Mouse (Mus musculus) midbrain, embryonic 14.5 days (tissue): ENCODE results near the gene Tle3. TPM values are rescaled to one million over a fixed set of nuclear protein-coding genes. Genes with fewer than 3 reads are reported as not detected.

ENCODE experiments used
- ATAC-seq: fragments of 200-750 bp; cut with Nextera tagmentation; 2 replicates; pipeline ENCODE4 v1.8.0; 2017; ENCODE audit warnings: moderate number of reproducible peaks, moderate library complexity; ENCODE audit not compliant: low FRiP score, low TSS enrichment
- DNase-seq: peaks from one replicate; pipeline ENCODE4 v3.0.0-alpha.2; 2015
- H3K27ac ChIP-seq: fragments of 300-500 bp; sonication (generic); replicated peaks from 2 replicates; pipeline ENCODE4 v1.5.1; 2014; ENCODE audit warnings: mild to moderate bottlenecking, low read depth, low read length, moderate library complexity
- H3K27me3 ChIP-seq: fragments of 300-500 bp; sonication (generic); 2 replicates; pipeline ENCODE4 v1.6.1; 2014; ENCODE audit warnings: low read length, control low read depth, mixed read lengths; ENCODE audit not compliant: control insufficient read depth, insufficient read depth
- H3K36me3 ChIP-seq: fragments of 300-500 bp; sonication (generic); 2 replicates; pipeline ENCODE4 v1.6.1; 2014; ENCODE audit warnings: low read length, control low read depth; ENCODE audit not compliant: control insufficient read depth, insufficient read depth
- H3K4me1 ChIP-seq: fragments of 300-500 bp; sonication (generic); 2 replicates; pipeline ENCODE4 v1.6.1; 2014; ENCODE audit warnings: mild to moderate bottlenecking, antibody characterized with exemption, low read length, control low read depth; ENCODE audit not compliant: control insufficient read depth, insufficient read depth
- H3K4me2 ChIP-seq: fragments of 300-500 bp; sonication (generic); 2 replicates; pipeline ENCODE4 v1.6.1; 2014; ENCODE audit warnings: mild to moderate bottlenecking, low read length, moderate library complexity
- H3K4me3 ChIP-seq: fragments of 300-500 bp; sonication (generic); replicated peaks from 2 replicates; pipeline ENCODE4 v1.5.1; 2014; ENCODE audit warnings: low read depth, low read length
- H3K9ac ChIP-seq: fragments of 300-500 bp; sonication (generic); replicated peaks from 2 replicates; pipeline ENCODE4 v1.6.1; 2014; ENCODE audit warnings: mild to moderate bottlenecking, low read length, moderate library complexity
- H3K9me3 ChIP-seq: fragments of 300-500 bp; sonication (generic); 2 replicates; pipeline ENCODE4 v1.6.1; 2016; ENCODE audit warnings: low read length, control low read depth, mixed read lengths; ENCODE audit not compliant: control insufficient read depth
- WGBS: fragments of 180-500 bp; shearing (Covaris S2); extraction: QIAGEN DNeasy Blood & Tissue Kit; methylation state at CpG from one replicate; pipeline ENCODE4 v1.1.7; 2014; 5-methylcytosine and 5-hydroxymethylcytosine counted together
- polyA plus RNA-seq: library from polyadenylated mRNA; unstranded; fragments of >200 nt; fragmentation: Nextera tagmentation; extraction: Ambion mirVana; gene quantifications from 2 replicates; pipeline ENCODE4 v1.2.1, GENCODE M21; 2014

Tle3 gene
- polyA plus RNA-seq, 1 experiment from 2014 or later, result 43.8 TPM

DNA sequence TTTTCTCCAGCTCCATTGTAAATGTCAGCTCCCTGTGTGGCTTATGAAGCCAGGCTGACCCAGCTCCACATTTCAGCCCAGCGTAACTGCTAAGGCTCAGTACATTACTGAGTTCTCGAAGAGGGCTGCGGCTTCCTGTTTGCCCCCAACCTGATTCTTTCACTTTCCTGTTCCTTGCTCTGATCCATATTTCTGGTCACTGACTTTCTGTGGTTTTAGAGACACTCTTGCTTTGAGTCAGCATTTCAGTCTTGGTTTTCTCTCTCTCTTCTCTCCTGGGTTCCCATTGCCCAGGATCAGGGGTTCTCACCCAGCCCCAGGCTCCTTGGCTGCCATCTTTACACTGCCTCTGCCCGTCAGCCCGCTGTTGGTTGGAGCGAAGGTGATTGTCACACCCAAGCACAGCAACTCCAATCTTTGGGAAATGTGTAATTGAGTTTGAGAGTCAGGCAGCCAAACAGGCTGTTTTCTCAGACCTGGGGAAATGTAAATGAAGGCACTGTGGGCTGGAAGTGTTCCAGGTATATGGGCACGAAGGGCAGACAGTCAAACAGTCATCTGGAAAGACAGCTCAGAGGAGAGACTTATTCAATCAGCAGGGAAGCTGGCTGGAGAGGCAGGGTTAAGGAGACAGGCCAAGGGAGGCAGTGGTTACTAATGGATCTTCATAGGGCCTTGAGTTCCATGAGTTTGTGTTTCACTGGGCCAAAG lies 39.8 kb upstream of the Tle3 start:
- no peaks in the 10 kb centered on the region for H3K9me3 ChIP-seq
- WGBS, result 88% methylated on average over 7 of the region's 7 CpGs
- H3K36me3 ChIP-seq, result no peaks in the 10 kb centered on the region
- DNase-seq (no peak), ATAC-seq (no peak)
- H3K27ac ChIP-seq, result no peak overlapping the region
- H3K9ac ChIP-seq, result no peak overlapping the region
- H3K4me1 ChIP-seq, result peaks cover 5% of the 10 kb centered on the region; the same call in 1 of the 2 replicates
- H3K27me3 ChIP-seq, result peaks cover 7% of the 10 kb centered on the region; the same call in 1 of the 2 replicates
- H3K4me2 ChIP-seq, result no peak overlapping the region
- no peak overlapping the region for H3K4me3 ChIP-seq

DNA sequence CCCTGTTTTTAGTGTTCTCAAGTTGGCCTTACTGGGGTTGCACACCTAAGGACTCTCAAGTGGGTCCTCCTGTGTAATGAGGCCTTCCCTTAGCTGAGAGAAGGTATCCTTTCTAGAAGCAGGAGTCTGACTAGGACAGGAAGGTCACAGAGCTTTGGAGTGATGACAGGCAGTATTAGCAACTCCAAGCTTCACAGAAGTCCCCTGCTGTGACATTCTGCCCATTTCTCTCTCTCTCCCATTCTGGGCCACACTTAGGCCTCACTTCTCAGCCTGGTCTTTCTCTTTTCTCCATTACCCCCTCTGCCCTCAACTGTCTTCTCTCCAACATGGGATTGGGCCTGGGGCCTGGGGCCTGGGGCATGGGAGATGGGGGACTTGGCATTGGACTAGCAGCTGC lies 36.0 kb upstream of the Tle3 start:
- H3K4me2 ChIP-seq, result no peak overlapping the region
- H3K4me3 ChIP-seq, result no peak overlapping the region
- no peak for DNase-seq
- H3K4me1 ChIP-seq, result peaks cover 9% of the 10 kb centered on the region; the same call in 1 of the 2 replicates
- H3K27me3 ChIP-seq, result peaks cover 11% of the 10 kb centered on the region; the same call in 1 of the 2 replicates
- H3K9ac ChIP-seq, result no peak overlapping the region
- no peaks in the 10 kb centered on the region for H3K9me3 ChIP-seq
- no peak overlapping the region for H3K27ac ChIP-seq
- H3K36me3 ChIP-seq, result no peaks in the 10 kb centered on the region
- no peak for ATAC-seq

DNA sequence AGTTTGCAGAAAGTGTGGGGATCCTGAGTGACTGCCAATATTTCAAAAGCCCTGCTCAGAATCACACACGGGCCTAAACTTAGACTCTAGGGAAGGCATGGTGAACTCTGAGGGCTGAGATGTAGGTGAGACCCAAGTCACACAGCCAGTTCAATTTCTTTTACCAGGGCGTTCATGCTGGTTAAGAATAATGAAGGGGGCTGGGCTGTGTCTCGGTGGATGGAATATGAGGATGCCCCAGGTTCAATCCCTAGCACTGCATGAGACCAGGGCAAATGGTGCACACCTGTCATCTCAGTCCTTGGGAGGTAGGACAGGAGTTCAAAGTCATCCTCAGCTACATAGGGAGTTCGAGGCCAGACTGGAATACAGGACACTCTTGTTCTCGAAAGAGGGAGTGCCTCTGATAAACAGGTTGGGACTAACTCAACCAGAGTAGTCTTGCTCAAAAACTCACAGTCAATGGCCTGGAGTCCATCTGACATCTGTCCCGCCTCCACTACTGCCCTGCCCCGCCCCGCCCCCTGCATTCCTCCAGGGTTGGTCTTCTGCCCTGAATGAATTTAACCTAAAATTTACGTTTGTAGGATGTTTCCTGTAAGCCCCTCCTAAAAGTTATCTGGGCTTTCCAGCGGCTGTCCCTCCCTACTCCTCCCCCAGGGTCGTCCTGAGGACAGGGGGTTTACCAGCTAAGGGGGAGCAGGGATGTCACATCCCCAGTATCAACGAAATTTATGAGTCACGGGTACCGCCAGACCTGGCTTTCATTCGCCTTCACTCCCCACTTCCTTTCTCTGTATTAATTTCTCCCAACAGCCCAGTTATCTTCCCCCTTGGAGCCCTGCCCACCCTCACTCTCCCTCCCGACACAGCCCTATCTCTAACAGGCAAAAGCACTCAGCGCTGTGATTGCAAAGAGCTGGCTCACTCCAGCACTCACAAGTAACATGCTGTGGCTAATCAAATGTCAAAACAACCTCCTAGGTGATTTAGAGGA lies 35.3 kb upstream of the Tle3 start:
- no peak for ATAC-seq
- Histone ChIP-seq H3K4me3 (no peak overlapping the region), H3K9ac (no peak overlapping the region), H3K9me3 (no peaks in the 10 kb centered on the region), H3K27ac (no peak overlapping the region), H3K4me1 (peaks cover 9% of the 10 kb centered on the region; the same call in 1 of the 2 replicates), H3K36me3 (no peaks in the 10 kb centered on the region), H3K4me2 (no peak overlapping the region), H3K27me3 (peaks cover 11% of the 10 kb centered on the region; the same call in 1 of the 2 replicates)
- 40% methylated on average over 17 of the region's 17 CpGs for WGBS
- DNase-seq, result peak; percentile 58

DNA sequence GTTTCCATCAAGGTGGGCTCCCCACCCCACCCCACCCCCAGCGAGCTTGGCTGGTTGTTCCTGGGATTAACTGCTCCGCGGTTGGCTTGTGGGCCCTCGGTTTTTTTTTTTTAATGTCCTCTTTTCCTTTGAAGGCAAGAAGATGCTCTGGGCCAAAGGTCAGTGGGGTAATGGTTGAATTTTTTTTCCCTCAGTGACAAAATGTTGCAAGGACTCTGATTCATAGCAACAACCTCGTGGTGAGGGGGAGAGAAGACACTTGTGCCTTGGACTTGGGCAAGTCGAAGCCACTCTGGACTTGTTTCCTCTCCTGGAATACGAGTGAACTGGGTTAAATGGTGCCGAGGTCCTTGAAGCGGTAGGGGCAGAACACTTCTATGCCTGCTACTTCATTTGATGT lies 34.5 kb upstream of the Tle3 start:
- Histone ChIP-seq H3K9ac (no peak overlapping the region), H3K27me3 (peaks cover 11% of the 10 kb centered on the region; the same call in 1 of the 2 replicates), H3K9me3 (no peaks in the 10 kb centered on the region), H3K36me3 (no peaks in the 10 kb centered on the region), H3K4me1 (peaks cover 9% of the 10 kb centered on the region; the same call in 1 of the 2 replicates), H3K4me2 (no peak overlapping the region), H3K4me3 (no peak overlapping the region), H3K27ac (no peak overlapping the region)
- DNase-seq (no peak), ATAC-seq (no peak)
- WGBS, result 27% methylated on average over 9 of the region's 9 CpGs

DNA sequence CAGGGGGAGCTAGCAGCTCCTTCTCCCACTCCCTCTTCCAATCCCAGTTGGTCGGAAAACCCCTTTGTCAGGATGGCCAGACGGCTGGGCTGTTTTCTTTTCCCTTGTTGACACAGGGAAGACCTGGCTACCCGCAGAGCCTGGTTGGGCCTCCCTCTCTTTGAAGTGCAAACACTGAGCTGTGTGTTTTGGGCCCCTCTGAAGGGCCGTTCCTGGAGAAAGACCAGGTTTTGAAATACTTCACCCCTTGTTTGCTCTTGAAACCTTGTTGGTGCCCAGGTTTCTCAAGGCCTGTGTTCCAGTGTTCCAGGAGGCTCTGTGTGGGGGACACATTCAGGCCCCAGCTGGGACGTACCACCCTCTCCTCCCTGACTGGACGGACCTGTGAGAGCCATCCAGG lies 32.9 kb upstream of the Tle3 start:
- no peak for ATAC-seq
- H3K36me3 ChIP-seq, result no peaks in the 10 kb centered on the region
- peaks cover 9% of the 10 kb centered on the region; the same call in 1 of the 2 replicates for H3K4me1 ChIP-seq
- H3K9ac ChIP-seq, result no peak overlapping the region
- no peak overlapping the region for H3K4me2 ChIP-seq
- H3K27me3 ChIP-seq, result peaks cover 9% of the 10 kb centered on the region; the same call in 1 of the 2 replicates
- no peak overlapping the region for H3K27ac ChIP-seq
- WGBS, result 22% methylated on average over 6 of the region's 6 CpGs
- DNase-seq, result no peak
- no peaks in the 10 kb centered on the region for H3K9me3 ChIP-seq
- no peak overlapping the region for H3K4me3 ChIP-seq

DNA sequence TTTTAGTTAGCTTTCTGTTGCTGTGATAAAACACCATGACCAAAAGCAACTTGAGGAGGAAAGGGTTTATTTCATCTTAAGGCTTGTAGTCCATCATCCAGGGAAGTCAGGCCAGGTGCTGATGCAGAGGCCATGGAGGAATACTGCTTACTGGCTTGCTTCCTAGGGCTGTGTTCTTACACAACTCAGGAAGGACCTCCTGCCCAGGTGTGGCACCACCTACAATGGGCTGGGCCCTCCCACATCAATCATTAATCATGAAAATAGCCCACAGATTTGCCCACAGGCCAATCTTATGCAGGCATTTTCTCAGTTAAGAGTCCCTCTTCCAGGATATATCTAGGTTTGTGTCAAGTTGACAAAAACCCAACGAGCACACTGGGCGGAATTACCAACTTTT lies 31.8 kb upstream of the Tle3 start:
- Histone ChIP-seq H3K27me3 (peaks cover 15% of the 10 kb centered on the region; the same call in 1 of the 2 replicates), H3K4me3 (no peak overlapping the region), H3K27ac (no peak overlapping the region), H3K9me3 (no peaks in the 10 kb centered on the region), H3K4me2 (no peak overlapping the region), H3K9ac (no peak overlapping the region), H3K36me3 (no peaks in the 10 kb centered on the region), H3K4me1 (peaks cover 9% of the 10 kb centered on the region; the same call in 1 of the 2 replicates)
- DNase-seq (no peak), ATAC-seq (no peak)
- 96% methylated on average over 2 of the region's 2 CpGs for WGBS

DNA sequence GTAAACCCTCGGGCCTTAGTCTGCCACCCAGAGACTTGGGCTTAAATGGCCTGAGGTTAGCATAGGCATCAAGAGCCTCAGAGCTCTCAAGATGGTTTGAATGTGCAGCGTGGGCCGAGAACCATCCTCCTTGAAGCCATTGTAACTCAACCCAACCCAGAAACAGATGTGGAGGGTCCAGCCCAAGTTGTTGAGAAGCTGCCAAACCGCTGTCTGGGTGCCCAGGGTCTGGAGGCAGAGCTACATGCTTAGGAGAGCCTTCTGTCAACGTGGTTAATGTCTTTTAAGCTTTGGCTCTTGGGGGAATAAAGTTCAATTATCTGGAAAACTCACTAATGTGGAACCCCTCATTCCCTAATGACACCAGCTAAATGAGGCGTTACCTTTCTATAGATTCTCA lies 29.9 kb upstream of the Tle3 start:
- peaks cover 11% of the 10 kb centered on the region; the same call in 1 of the 2 replicates for H3K27me3 ChIP-seq
- 73% methylated on average over 6 of the region's 6 CpGs for WGBS
- no peak for ATAC-seq

DNA sequence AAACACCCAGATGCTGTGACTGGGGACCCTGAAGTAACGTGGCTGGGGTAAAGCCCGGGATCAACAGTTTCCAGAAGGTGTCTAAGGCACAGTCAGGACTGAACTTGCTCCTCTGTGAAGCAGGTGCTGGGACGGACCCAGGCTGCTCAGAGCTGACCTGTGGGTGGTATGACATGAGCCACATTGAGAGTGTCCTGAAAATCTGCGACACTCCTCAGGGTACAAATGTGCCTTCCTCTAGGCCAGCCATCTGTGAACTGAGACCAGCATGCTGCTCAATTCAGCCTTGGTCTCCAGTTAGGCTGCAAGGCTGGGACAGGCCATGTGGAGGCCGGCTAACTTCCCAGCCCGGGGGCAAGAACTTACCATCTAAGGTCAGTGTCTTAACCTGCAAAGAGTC lies 27.5 kb upstream of the Tle3 start:
- Histone ChIP-seq H3K9ac (no peak overlapping the region), H3K36me3 (no peaks in the 10 kb centered on the region), H3K4me2 (no peak overlapping the region), H3K27me3 (peaks cover 8% of the 10 kb centered on the region; the same call in 1 of the 2 replicates), H3K4me3 (no peak overlapping the region), H3K27ac (no peak overlapping the region), H3K4me1 (peaks cover 9% of the 10 kb centered on the region), H3K9me3 (no peaks in the 10 kb centered on the region)
- DNase-seq (no peak), ATAC-seq (no peak)
- WGBS, result 76% methylated on average over 6 of the region's 6 CpGs

More for the DNA sequence above, 29.9 kb upstream of the Tle3 start:
- Histone ChIP-seq H3K4me3 (no peak overlapping the region), H3K36me3 (no peaks in the 10 kb centered on the region), H3K9me3 (no peaks in the 10 kb centered on the region), H3K4me2 (no peak overlapping the region), H3K4me1 (peaks cover 14% of the 10 kb centered on the region), H3K27ac (no peak overlapping the region), H3K9ac (no peak overlapping the region)
- no peak for DNase-seq
